ENCODE assay signal across 12 mouse cellular contexts in the genomic region with DNA sequence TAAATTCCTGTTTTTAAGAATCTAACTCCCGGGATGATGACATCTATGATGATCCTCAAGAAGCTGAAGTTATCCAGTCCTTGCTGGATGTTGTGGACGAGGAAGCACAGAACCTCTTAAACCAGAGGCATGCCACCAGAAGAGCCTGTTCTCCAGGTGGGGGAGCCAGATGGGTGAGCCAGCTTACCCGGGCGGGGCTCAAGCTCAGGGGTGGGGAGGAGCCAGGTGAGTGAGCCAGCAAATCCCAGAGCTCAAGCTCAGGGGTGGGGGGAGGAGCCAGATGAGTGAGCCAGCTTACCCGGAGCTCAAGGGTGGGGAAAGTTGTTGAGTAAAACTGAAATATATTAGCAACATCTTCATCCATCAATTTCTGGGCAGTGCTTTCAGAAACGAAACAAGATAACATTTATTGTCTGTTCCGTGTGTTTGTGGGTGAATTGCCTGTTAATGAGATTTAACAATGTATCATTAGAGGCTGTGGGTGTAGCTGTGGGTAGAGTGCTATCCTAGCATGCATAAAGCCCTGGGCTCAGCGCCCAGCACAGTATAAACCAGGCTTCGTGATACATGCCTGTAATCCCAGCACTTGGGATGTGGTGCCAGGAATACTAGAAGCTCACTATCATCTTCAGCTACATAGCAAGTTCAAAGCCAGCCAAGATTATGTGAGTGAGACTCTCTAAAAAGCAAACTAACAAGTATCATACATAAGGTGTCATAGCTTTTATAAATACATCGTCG. TPM values are rescaled to one million over a fixed set of nuclear protein-coding genes. Genes with fewer than 3 reads are reported as not detected.
DNase-seq lines count a peak whose midpoint lies in the region; ATAC-seq and TF ChIP-seq lines count a peak whose summit lies in the region.
"Had no signal": no experiment of that assay in that cellular context is flagged by ENCODE, and none has a peak within 500 bp of the region (broad histone marks: within the 10 kb centered on the region; RNA-seq: fewer than 3 reads in every experiment).

No protein-coding gene starts in this region.

- no peaks in the 10 kb centered on the region for H3K9me3 ChIP-seq in lung, embryonic 16.5 days (ENCODE audit: control insufficient read depth, low read length)
- H3K9me3 ChIP-seq: neural tube, embryonic 13.5 days had no signal

- no peaks in the 10 kb centered on the region for H3K27me3 ChIP-seq in lung, embryonic 16.5 days (ENCODE audit: control insufficient read depth, insufficient read depth, low read depth, low read length)
- H3K27me3 ChIP-seq: neural tube, embryonic 13.5 days had no signal

- peaks cover 8% of the 10 kb centered on the region for H3K36me3 ChIP-seq in lung, embryonic 16.5 days (ENCODE audit: control insufficient read depth, insufficient read depth, low read length)

- WGBS in lung, embryonic 16.5 days = 54% methylated on average over 11 of the region's 11 CpGs

- no peak overlapping the region for H3K27ac ChIP-seq in gastrocnemius, adult 2 months
- no peak overlapping the region for H3K27ac ChIP-seq in lung, embryonic 16.5 days (ENCODE audit: low read length)
- H3K27ac ChIP-seq in left cerebral cortex, adult 2 months = no peak overlapping the region
- H3K27ac ChIP-seq: neural tube, embryonic 13.5 days had no signal

- peak; percentile 55 for DNase-seq in gastrocnemius, adult 2 months
- no peak for DNase-seq in gastrocnemius, postnatal 14 days
- peak; percentile 4 for DNase-seq in 416B (ENCODE audit: low read depth)
- peak; percentile 39 for DNase-seq in WW6 (ENCODE audit: low read depth, low spot score)
- DNase-seq in left cerebral cortex, adult 8-10 months (ENCODE audit: low spot score in 2 of 2) = no peak
- DNase-seq in natural killer cell, adult 2 months (ENCODE audit: low spot score in 2 of 2) = no peak
- no peak for DNase-seq in left cerebral cortex, adult 2 months (ENCODE audit: extremely low spot score in 1 of 2, low spot score in 2 of 2)
- DNase-seq: cerebellum, adult 11-12 months; kidney, postnatal 10 days had no signal

- H3K4me2 ChIP-seq in lung, embryonic 16.5 days (ENCODE audit: low read depth, low read length) = no peak overlapping the region
- H3K4me2 ChIP-seq: neural tube, embryonic 13.5 days had no signal

- ATAC-seq in lung, embryonic 16.5 days (ENCODE audit: low read depth) = peak; percentile 69; the same call in 1 of the 2 replicates

- intact Hi-C loops in gastrocnemius, adult 2 months (cut with DNase I) = no loop called here
- intact Hi-C loops in gastrocnemius, postnatal 14 days (cut with DNase I; ENCODE audit: low total_unique reads) = no loop called here
- intact Hi-C loops in left cerebral cortex, adult 2 months (cut with DNase I) = no loop called here

- H3K9ac ChIP-seq in lung, embryonic 16.5 days (ENCODE audit: low read length) = no peak overlapping the region
- H3K9ac ChIP-seq: neural tube, embryonic 13.5 days had no signal

- no peak overlapping the region for H3K4me3 ChIP-seq in gastrocnemius, adult 2 months
- H3K4me3 ChIP-seq in lung, embryonic 16.5 days (ENCODE audit: low read length) = no peak overlapping the region
- H3K4me3 ChIP-seq in left cerebral cortex, adult 2 months = no peak overlapping the region
- H3K4me3 ChIP-seq: neural tube, embryonic 13.5 days had no signal

- H3K4me1 ChIP-seq in lung, embryonic 16.5 days (replicated peaks; ENCODE audit: control insufficient read depth, insufficient read depth, low read length) = no peaks in the 10 kb centered on the region
- H3K4me1 ChIP-seq: neural tube, embryonic 13.5 days had no signal

- no peak for TF ChIP-seq CTCF in gastrocnemius, adult 2 months (IDR thresholded peaks at IDR 0.05)
- no peak for TF ChIP-seq CTCF in left cerebral cortex, adult 2 months (IDR thresholded peaks at IDR 0.05)

RNA-seq across cellular contexts. Expression of gene Slc10a6, which starts 49.4 kb away (rescaled TPM):
- total RNA-seq in gastrocnemius, adult 2 months (2021) = 1 to 10 TPM in 1 of 2 experiments, under 1 TPM in 1; 0.89 to 3.5 TPM
- 1 to 10 TPM in 1 of 2 experiments, under 1 TPM in 1; 0.47 to 5.4 TPM for total RNA-seq in gastrocnemius, postnatal 14 days (2021)
- polyA plus RNA-seq in lung, embryonic 16.5 days (2015; fragmentation: Nextera tagmentation; extraction: Ambion mirVana) = 3.2 and 4.2 TPM in 2 replicates
- total RNA-seq in left cerebral cortex, adult 8-10 months (2022) = not detected
- total RNA-seq in left cerebral cortex, adult 2 months (2021) = under 1 TPM in 1 of 2 experiments, not detected in 1; 0.21 TPM
- polyA plus RNA-seq: liver, embryonic 16.5 days had no signal

Comparison
In these comparisons a context has a peak if more than half of its experiments do, and no peak if none do; other contexts are left out.
1. DNase-seq: peak in gastrocnemius, adult 2 months (single experiment), 416B (single experiment) and WW6 (single experiment); none in gastrocnemius, postnatal 14 days (single experiment), left cerebral cortex, adult 8-10 months (0 of 2), natural killer cell, adult 2 months (0 of 2) and left cerebral cortex, adult 2 months (0 of 2).